Mouse (Mus musculus): ENCODE data around the gene Zdhhc16. TPM values are rescaled to one million over a fixed set of nuclear protein-coding genes. Genes with fewer than 3 reads are reported as not detected.
A peak's percentile ranks its signal among the peaks of the same experiment; 100 is the strongest.

The Zdhhc16 gene
- polyA plus RNA-seq, 1 experiment from 2014 or later, result 47.8 TPM

DNA sequence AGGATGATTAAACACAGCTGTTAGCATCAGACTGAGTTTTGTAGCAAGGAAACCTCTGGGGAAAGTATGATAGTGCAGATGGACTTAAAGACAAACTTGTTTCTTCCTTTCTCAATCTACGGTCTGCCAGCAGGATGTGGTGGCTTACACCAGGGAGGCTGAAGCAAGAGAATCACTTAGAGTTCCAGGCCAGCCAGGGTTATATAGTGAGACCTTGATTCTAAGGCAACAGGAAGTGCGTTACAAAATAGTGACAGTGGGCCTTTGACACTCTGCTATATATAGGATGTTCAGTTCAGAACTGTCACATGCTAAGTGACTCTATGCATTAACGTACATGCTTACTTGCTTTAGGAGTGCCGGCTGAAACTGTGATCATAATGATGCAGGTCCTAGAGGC, 16.4 kb upstream of the Zdhhc16 start:
- Histone ChIP-seq H3K27ac (replicated peaks in 1 of 2; ENCODE audit: control insufficient read depth in 1 of 2, insufficient read depth in 1 of 2, low read depth in 2 of 2, low read length in 2 of 2) (no peak overlapping the region), H3K4me2 (ENCODE audit: low read length) (no peak overlapping the region), H3K36me3 (ENCODE audit: control insufficient read depth, insufficient read depth, low read length) (peaks cover 66% of the 10 kb centered on the region), H3K27me3 (ENCODE audit: control insufficient read depth, insufficient read depth, low read length) (no peaks in the 10 kb centered on the region), H3K9me3 (ENCODE audit: control insufficient read depth, low read length) (no peaks in the 10 kb centered on the region), H3K9ac (ENCODE audit: low read length) (no peak overlapping the region), H3K4me3 (ENCODE audit: control insufficient read depth in 1 of 2, insufficient read depth in 1 of 2, low read depth in 1 of 2, low read length in 2 of 2) (no peak overlapping the region), H3K4me1 (ENCODE audit: control insufficient read depth in 2 of 2, insufficient read depth in 2 of 2, low read length in 2 of 2) (peaks cover 4 to 14% of the 10 kb centered on the region in 2 experiments)
- 85% methylated on average over 4 of the region's 4 CpGs for WGBS
- no peak for ATAC-seq (ENCODE audit: insufficient number of reproducible peaks, insufficient read depth, low FRiP score, low read depth)

DNA sequence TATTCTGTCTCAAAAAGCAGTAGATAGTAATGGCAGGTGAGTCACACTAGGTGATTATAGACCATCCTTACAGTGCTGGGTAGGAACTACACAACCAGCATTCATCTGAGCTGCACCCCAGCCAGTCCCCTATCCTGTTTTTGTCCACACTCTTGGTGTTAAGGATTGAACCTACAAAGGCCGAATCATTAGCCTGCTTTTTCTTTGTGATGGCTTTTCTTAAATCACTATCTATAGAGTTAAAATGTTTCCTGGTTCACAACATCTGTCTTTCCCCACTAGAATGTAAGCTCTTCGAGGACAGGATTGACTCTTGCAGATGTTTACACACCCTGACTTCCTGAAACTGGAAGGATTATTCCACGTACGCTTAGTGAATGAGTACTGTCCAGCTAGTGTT, 13.8 kb upstream of the Zdhhc16 start:
- peaks cover 85% of the 10 kb centered on the region for H3K36me3 ChIP-seq (ENCODE audit: control insufficient read depth, insufficient read depth, low read length)
- no peaks in the 10 kb centered on the region for H3K9me3 ChIP-seq (ENCODE audit: control insufficient read depth, low read length)
- H3K4me3 ChIP-seq (ENCODE audit: control insufficient read depth in 1 of 2, insufficient read depth in 1 of 2, low read depth in 1 of 2, low read length in 2 of 2), result no peak overlapping the region
- no peak overlapping the region for H3K9ac ChIP-seq (ENCODE audit: low read length)
- no peaks in the 10 kb centered on the region for H3K27me3 ChIP-seq (ENCODE audit: control insufficient read depth, insufficient read depth, low read length)
- ATAC-seq (ENCODE audit: insufficient number of reproducible peaks, insufficient read depth, low FRiP score, low read depth), result no peak
- peaks cover 0 to 4% of the 10 kb centered on the region in 2 experiments; a peak in 2 of 4 replicates for H3K4me1 ChIP-seq (ENCODE audit: control insufficient read depth in 2 of 2, insufficient read depth in 2 of 2, low read length in 2 of 2)
- no peak overlapping the region for H3K4me2 ChIP-seq (ENCODE audit: low read length)
- 66% methylated on average over 4 of the region's 4 CpGs for WGBS
- H3K27ac ChIP-seq (replicated peaks in 1 of 2; ENCODE audit: control insufficient read depth in 1 of 2, insufficient read depth in 1 of 2, low read depth in 2 of 2, low read length in 2 of 2), result no peak overlapping the region

DNA sequence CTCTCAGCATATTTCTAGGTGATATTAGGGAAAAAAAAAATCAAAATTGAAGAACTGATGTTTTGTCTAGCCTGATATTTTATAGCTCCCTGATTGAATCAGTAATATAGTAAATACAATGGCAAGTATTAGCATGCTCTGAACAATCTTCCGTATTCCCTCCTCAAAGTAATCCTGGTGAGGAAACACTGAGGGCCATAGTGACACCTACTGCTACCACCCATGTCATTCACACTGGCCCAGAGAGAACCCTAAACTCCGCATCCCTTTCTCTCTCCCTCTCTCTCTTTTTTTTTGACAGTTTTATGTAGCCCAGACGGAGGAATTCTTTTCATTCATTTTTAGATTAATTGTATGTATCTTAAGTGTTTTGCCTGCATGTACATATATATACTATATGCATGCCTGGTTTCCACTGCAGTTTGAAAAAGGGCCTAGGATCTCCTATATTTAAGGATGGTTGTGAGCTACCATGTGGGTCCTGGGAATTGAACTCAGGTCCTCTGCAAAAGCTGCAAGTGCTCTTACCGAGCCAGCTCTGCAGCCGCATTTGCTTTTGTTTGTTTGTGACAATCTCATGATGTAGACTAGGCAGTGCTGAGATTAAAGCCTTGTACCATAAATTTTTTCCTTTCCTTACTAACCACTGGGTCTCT, 12.7 kb upstream of the Zdhhc16 start:
- H3K36me3 ChIP-seq (ENCODE audit: control insufficient read depth, insufficient read depth, low read length), result peaks cover 85% of the 10 kb centered on the region
- no peak overlapping the region for H3K4me3 ChIP-seq (ENCODE audit: control insufficient read depth in 1 of 2, insufficient read depth in 1 of 2, low read depth in 1 of 2, low read length in 2 of 2)
- H3K4me1 ChIP-seq (ENCODE audit: control insufficient read depth in 2 of 2, insufficient read depth in 2 of 2, low read length in 2 of 2), result no peaks in the 10 kb centered on the region
- no peak for ATAC-seq (ENCODE audit: insufficient number of reproducible peaks, insufficient read depth, low FRiP score, low read depth)
- no peaks in the 10 kb centered on the region for H3K9me3 ChIP-seq (ENCODE audit: control insufficient read depth, low read length)
- no peaks in the 10 kb centered on the region for H3K27me3 ChIP-seq (ENCODE audit: control insufficient read depth, insufficient read depth, low read length)
- no peak overlapping the region for H3K9ac ChIP-seq (ENCODE audit: low read length)
- H3K4me2 ChIP-seq (ENCODE audit: low read length), result no peak overlapping the region
- H3K27ac ChIP-seq (replicated peaks in 1 of 2; ENCODE audit: control insufficient read depth in 1 of 2, insufficient read depth in 1 of 2, low read depth in 2 of 2, low read length in 2 of 2), result no peak overlapping the region
- 60% methylated on average over 5 of the region's 5 CpGs for WGBS

DNA sequence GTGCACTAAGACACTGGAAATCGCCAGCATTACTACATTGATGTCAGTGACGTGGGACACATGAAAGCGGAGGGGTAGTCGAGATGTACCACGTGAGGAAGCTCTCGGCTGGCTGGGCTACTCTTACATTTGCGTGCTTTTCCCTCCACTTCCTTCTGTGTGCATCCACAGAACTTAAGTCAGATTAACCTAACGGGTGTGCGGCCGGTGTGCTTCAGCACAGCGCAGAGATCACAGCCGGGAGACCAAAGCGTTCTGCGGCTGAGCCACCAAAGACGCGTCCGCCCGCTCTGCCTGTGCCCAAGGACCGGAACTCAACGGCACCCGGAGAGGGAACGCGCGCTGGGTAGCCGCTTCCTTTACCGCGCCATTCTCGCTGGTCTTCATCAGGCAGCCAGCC, 594 bp upstream of the Zdhhc16 start:
- H3K4me1 ChIP-seq (ENCODE audit: control insufficient read depth in 2 of 2, insufficient read depth in 2 of 2, low read length in 2 of 2), result peaks cover 5 to 18% of the 10 kb centered on the region in 2 experiments
- H3K27ac ChIP-seq (replicated peaks in 1 of 2; ENCODE audit: control insufficient read depth in 1 of 2, insufficient read depth in 1 of 2, low read depth in 2 of 2, low read length in 2 of 2), result no peak overlapping the region; a peak in 2 of 4 replicates
- no peaks in the 10 kb centered on the region for H3K27me3 ChIP-seq (ENCODE audit: control insufficient read depth, insufficient read depth, low read length)
- H3K4me3 ChIP-seq (ENCODE audit: control insufficient read depth in 1 of 2, insufficient read depth in 1 of 2, low read depth in 1 of 2, low read length in 2 of 2), result peak overlapping the region; percentile 83 to 89
- no peaks in the 10 kb centered on the region for H3K9me3 ChIP-seq (ENCODE audit: control insufficient read depth, low read length)
- H3K4me2 ChIP-seq (ENCODE audit: low read length), result peak overlapping the region; percentile 78
- H3K9ac ChIP-seq (ENCODE audit: low read length), result peak overlapping the region; percentile 78
- under 1% methylated on average over 28 of the region's 28 CpGs for WGBS
- H3K36me3 ChIP-seq (ENCODE audit: control insufficient read depth, insufficient read depth, low read length), result peaks cover 47% of the 10 kb centered on the region
- ATAC-seq (ENCODE audit: insufficient number of reproducible peaks, insufficient read depth, low FRiP score, low read depth), result no peak

DNA sequence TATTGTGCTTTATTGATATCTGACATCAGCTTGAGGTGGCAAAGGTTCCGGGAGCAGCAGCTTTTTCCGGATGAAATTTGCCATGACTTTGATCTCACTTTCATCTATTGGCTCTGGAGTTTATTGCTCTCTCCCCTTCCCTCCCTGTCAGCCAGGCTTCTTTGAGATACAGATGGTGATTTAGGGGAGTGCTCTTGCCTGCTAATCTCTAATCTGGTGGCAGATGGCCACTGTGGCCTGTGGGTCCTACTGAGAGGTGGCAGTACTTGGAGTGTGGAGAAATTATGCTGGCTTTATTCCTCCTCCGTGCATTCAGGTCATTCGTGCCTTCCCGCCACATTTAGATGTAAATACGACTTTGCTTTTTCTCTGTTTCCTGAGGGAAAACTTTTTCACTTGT, 844 bp downstream of the Zdhhc16 start:
- ATAC-seq (ENCODE audit: insufficient number of reproducible peaks, insufficient read depth, low FRiP score, low read depth), result no peak
- H3K4me2 ChIP-seq (ENCODE audit: low read length), result peak overlapping the region; percentile 91
- peaks cover 46% of the 10 kb centered on the region for H3K36me3 ChIP-seq (ENCODE audit: control insufficient read depth, insufficient read depth, low read length)
- H3K27me3 ChIP-seq (ENCODE audit: control insufficient read depth, insufficient read depth, low read length), result no peaks in the 10 kb centered on the region
- peak overlapping the region; percentile 92 for H3K9ac ChIP-seq (ENCODE audit: low read length)
- H3K4me1 ChIP-seq (ENCODE audit: control insufficient read depth in 2 of 2, insufficient read depth in 2 of 2, low read length in 2 of 2), result peaks cover 5 to 18% of the 10 kb centered on the region in 2 experiments
- H3K4me3 ChIP-seq (ENCODE audit: control insufficient read depth in 1 of 2, insufficient read depth in 1 of 2, low read depth in 1 of 2, low read length in 2 of 2), result peak overlapping the region; percentile 78 to 89
- H3K27ac ChIP-seq (replicated peaks in 1 of 2; ENCODE audit: control insufficient read depth in 1 of 2, insufficient read depth in 1 of 2, low read depth in 2 of 2, low read length in 2 of 2), result no peak overlapping the region
- H3K9me3 ChIP-seq (ENCODE audit: control insufficient read depth, low read length), result no peaks in the 10 kb centered on the region
- WGBS, result 36% methylated on average over 6 of the region's 6 CpGs

DNA sequence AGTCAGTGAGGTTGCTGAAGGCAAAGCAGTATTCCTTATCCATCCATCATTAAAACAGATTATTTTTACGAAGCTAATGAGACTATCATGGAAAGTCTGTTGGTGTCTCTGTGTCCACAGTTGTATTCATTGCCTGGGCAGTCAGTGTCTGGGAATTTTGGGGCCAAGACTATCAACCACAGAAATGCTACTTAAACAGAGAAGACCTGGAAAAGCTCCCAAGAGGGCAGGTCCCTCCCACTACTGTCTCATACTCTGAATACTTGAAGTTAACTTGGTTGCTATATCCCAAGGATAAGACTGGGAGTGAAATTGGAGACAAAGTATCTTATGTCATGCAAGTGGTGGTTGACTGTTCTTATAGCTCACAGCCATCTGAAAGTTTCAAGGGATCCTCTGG, 2.6 kb downstream of the Zdhhc16 start:
- Histone ChIP-seq H3K27ac (replicated peaks in 1 of 2; ENCODE audit: control insufficient read depth in 1 of 2, insufficient read depth in 1 of 2, low read depth in 2 of 2, low read length in 2 of 2) (no peak overlapping the region), H3K9me3 (ENCODE audit: control insufficient read depth, low read length) (no peaks in the 10 kb centered on the region), H3K4me2 (ENCODE audit: low read length) (no peak overlapping the region), H3K27me3 (ENCODE audit: control insufficient read depth, insufficient read depth, low read length) (no peaks in the 10 kb centered on the region), H3K9ac (ENCODE audit: low read length) (no peak overlapping the region), H3K4me1 (ENCODE audit: control insufficient read depth in 2 of 2, insufficient read depth in 2 of 2, low read length in 2 of 2) (peaks cover 5 to 18% of the 10 kb centered on the region in 2 experiments), H3K36me3 (ENCODE audit: control insufficient read depth, insufficient read depth, low read length) (peaks cover 49% of the 10 kb centered on the region), H3K4me3 (ENCODE audit: control insufficient read depth in 1 of 2, insufficient read depth in 1 of 2, low read depth in 1 of 2, low read length in 2 of 2) (no peak overlapping the region)
- WGBS, result 91% methylated on average over 1 of the region's 1 CpGs
- no peak for ATAC-seq (ENCODE audit: insufficient number of reproducible peaks, insufficient read depth, low FRiP score, low read depth)

DNA sequence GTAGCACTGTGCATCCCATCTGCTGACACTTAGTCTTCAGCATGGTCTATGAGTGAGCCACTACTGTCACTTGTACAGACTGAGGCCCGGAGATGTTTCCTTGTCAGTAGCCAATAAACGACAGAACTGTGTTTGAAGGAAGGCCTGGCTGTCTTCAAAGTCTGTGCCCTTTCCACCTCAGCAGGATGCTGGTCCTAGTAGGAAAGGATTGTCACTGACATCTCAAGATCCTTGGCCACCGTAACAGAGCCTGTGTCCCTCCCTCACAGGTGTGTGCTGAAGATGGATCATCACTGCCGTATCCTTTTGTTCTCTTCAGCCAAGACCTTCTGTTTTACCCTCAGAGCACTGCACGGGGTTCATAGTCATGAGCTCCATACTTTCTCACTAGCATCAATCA, 5.3 kb downstream of the Zdhhc16 start:
- Histone ChIP-seq H3K4me1 (ENCODE audit: control insufficient read depth in 2 of 2, insufficient read depth in 2 of 2, low read length in 2 of 2) (peaks cover 3 to 12% of the 10 kb centered on the region in 2 experiments), H3K27ac (replicated peaks in 1 of 2; ENCODE audit: control insufficient read depth in 1 of 2, insufficient read depth in 1 of 2, low read depth in 2 of 2, low read length in 2 of 2) (no peak overlapping the region), H3K4me2 (ENCODE audit: low read length) (no peak overlapping the region), H3K9ac (ENCODE audit: low read length) (no peak overlapping the region), H3K36me3 (ENCODE audit: control insufficient read depth, insufficient read depth, low read length) (peaks cover 71% of the 10 kb centered on the region), H3K9me3 (ENCODE audit: control insufficient read depth, low read length) (no peaks in the 10 kb centered on the region), H3K4me3 (ENCODE audit: control insufficient read depth in 1 of 2, insufficient read depth in 1 of 2, low read depth in 1 of 2, low read length in 2 of 2) (no peak overlapping the region), H3K27me3 (ENCODE audit: control insufficient read depth, insufficient read depth, low read length) (no peaks in the 10 kb centered on the region)
- WGBS, result 87% methylated on average over 5 of the region's 5 CpGs
- no peak for ATAC-seq (ENCODE audit: insufficient number of reproducible peaks, insufficient read depth, low FRiP score, low read depth)

DNA sequence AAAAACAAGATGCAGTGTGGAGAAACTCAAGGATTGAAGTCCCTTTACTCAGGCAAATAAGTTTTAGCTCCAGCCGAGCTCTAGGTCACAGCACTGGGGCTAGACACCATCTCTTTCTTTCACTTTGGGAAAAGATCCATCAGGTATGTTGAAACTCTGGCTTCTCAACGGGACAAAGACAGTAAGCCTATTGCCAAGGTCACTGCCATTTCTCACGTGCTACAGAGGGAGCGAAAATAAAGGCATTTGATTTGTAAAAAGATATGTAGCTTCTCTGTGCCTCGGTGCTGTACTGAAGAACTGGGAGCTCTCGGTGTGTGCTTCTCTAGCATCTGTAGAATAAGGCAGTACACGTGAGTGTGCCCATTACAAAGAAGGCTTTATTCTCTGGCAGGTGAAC, 10.6 kb downstream of the Zdhhc16 start:
- WGBS, result 85% methylated on average over 7 of the region's 7 CpGs
- no peaks in the 10 kb centered on the region for H3K9me3 ChIP-seq (ENCODE audit: control insufficient read depth, low read length)
- no peaks in the 10 kb centered on the region for H3K27me3 ChIP-seq (ENCODE audit: control insufficient read depth, insufficient read depth, low read length)
- H3K4me1 ChIP-seq (ENCODE audit: control insufficient read depth in 2 of 2, insufficient read depth in 2 of 2, low read length in 2 of 2), result no peaks in the 10 kb centered on the region
- ATAC-seq (ENCODE audit: insufficient number of reproducible peaks, insufficient read depth, low FRiP score, low read depth), result no peak
- H3K27ac ChIP-seq (replicated peaks in 1 of 2; ENCODE audit: control insufficient read depth in 1 of 2, insufficient read depth in 1 of 2, low read depth in 2 of 2, low read length in 2 of 2), result no peak overlapping the region
- H3K4me2 ChIP-seq (ENCODE audit: low read length), result no peak overlapping the region
- H3K9ac ChIP-seq (ENCODE audit: low read length), result no peak overlapping the region
- H3K4me3 ChIP-seq (ENCODE audit: control insufficient read depth in 1 of 2, insufficient read depth in 1 of 2, low read depth in 1 of 2, low read length in 2 of 2), result no peak overlapping the region
- H3K36me3 ChIP-seq (ENCODE audit: control insufficient read depth, insufficient read depth, low read length), result peaks cover 97% of the 10 kb centered on the region
